Mouse (Mus musculus) urinary bladder, adult 2 months (tissue): ENCODE data around the gene Dtl. TPM values are rescaled to one million over a fixed set of nuclear protein-coding genes. Genes with fewer than 3 reads are reported as not detected.
"Not testable (repeated sequence)": the region's sequence is repeated elsewhere in the genome, so short reads cannot be mapped to it uniquely, and the experiment has no call there.

ENCODE experiments used
- DNase-seq: peaks from one replicate; pipeline ENCODE4 v3.0.0; 2022; ENCODE audit warnings: low spot score
- polyA plus RNA-seq: library from polyadenylated mRNA; depleted of rRNA; stranded (reverse); fragments of >200 nt; gene quantifications from 2 replicates; pipeline ENCODE4 v1.2.3, GENCODE M21; 2012

Dtl gene
- polyA plus RNA-seq, 1 experiment = 1.0 TPM

GRCm38 (mm10) chr1:191519329-191520066 is 55.8 kb downstream of the Dtl start:
- no peak for DNase-seq

- DNase-seq = no peak
These were observed 56.4 kb downstream of the Dtl start for GRCm38 (mm10) chr1:191518911-191519310.

GRCm38 (mm10) chr1:191517969-191518368 is 57.4 kb downstream of the Dtl start:
- DNase-seq = no peak

GRCm38 (mm10) chr1:191517056-191517455 is 58.3 kb downstream of the Dtl start:
- no peak for DNase-seq

GRCm38 (mm10) chr1:191516351-191516750 is 59.0 kb downstream of the Dtl start:
- not testable (repeated sequence) for DNase-seq

GRCm38 (mm10) chr1:191513195-191513594 is 62.1 kb downstream of the Dtl start:
- no peak for DNase-seq

- DNase-seq = no peak
These were observed 63.0 kb downstream of the Dtl start for GRCm38 (mm10) chr1:191512383-191512782.

GRCm38 (mm10) chr1:191511503-191511902 is 63.8 kb downstream of the Dtl start:
- DNase-seq = no peak

GRCm38 (mm10) chr1:191509865-191510264 is 65.5 kb downstream of the Dtl start:
- no peak for DNase-seq

- DNase-seq = no peak
These were observed 66.2 kb downstream of the Dtl start for GRCm38 (mm10) chr1:191509131-191509530.

- no peak for DNase-seq
These were observed 68.6 kb downstream of the Dtl start for GRCm38 (mm10) chr1:191506791-191507190.

- no peak for DNase-seq
These were observed 75.7 kb downstream of the Dtl start for GRCm38 (mm10) chr1:191499666-191500065.

- DNase-seq = no peak
These were observed 76.9 kb downstream of the Dtl start for GRCm38 (mm10) chr1:191498271-191498955.

GRCm38 (mm10) chr1:191496676-191497075 is 78.7 kb downstream of the Dtl start:
- DNase-seq = no peak

- DNase-seq = no peak
These were observed 80.3 kb downstream of the Dtl start for GRCm38 (mm10) chr1:191495051-191495467.

- no peak for DNase-seq
These were observed 81.1 kb downstream of the Dtl start for GRCm38 (mm10) chr1:191494303-191494655.

- DNase-seq = no peak
These were observed 81.7 kb downstream of the Dtl start for GRCm38 (mm10) chr1:191493476-191494302.

GRCm38 (mm10) chr1:191490446-191490845 is 84.9 kb downstream of the Dtl start:
- DNase-seq = no peak
